Mouse (Mus musculus) embryonic stem cell, embryonic (primary cell): ENCODE measurements around the gene Tmem151a.

Experiments
- CTCF ChIA-PET, 4 experiments: fragments of 300-600 bp in 2 of 4; fragments of 350-600 bp in 2 of 4; sonication (Branson Sonifier 250); formaldehyde crosslinking; loops; one replicate each; lab custom pipeline; 2022; ENCODE audit warnings: inconsistent platforms in 2 of 4; lab: Charles Lee
- POLR2A ChIA-PET, 4 experiments: fragments of 300-600 bp in 2 of 4; fragments of 350-600 bp in 2 of 4; sonication (Branson Sonifier 250); formaldehyde crosslinking; loops; one replicate each; lab custom pipeline; 2022; ENCODE audit warnings: antibody characterized with exemption in 4 of 4, inconsistent platforms in 1 of 4; lab: Charles Lee

The Tmem151a gene

DNA sequence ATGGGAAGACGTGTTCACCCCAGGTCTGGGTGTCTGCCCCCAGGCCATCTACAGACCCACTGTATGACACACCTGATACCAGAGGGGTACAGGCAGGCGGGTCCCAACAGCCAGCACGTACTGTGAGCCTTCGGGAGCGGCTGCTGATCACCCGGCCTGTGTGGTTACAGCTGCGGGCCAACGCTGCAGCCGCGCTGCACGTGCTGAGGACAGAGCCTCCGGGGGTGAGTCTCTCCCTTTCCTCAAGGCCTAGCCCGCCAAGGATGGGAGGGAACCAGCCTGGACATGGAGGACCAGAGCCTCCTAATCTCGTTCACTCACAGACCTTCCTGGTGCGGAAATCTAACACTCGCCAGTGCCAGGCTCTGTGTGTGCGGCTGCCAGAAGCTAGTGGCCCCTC, 34.3 kb downstream of the Tmem151a start:
- ChIA-PET POLR2A (interaction anchor here in 3 of 4 experiments (0.7 to 13.6 kb wide), 37 partner anchors 8 to 257 kb away, joined by 3 to 197 read pairs (median 5); partner anchors contain the start of genes AC124502.3 (in 3 of the 3), B4gat1 (in 3 of the 3), Brms1 (in 2 of the 3) and Cd248 (in 2 of the 3)), CTCF (interaction anchor here (0.5 to 11.3 kb wide), 34 partner anchors 8 to 913 kb away, joined by 3 to 201 read pairs (median 6); partner anchors contain the start of genes AC124502.3 (in 4 of the 4), B4gat1 (in 3 of the 4), Cd248 (in 3 of the 4) and Klc2 (in 2 of the 4))

DNA sequence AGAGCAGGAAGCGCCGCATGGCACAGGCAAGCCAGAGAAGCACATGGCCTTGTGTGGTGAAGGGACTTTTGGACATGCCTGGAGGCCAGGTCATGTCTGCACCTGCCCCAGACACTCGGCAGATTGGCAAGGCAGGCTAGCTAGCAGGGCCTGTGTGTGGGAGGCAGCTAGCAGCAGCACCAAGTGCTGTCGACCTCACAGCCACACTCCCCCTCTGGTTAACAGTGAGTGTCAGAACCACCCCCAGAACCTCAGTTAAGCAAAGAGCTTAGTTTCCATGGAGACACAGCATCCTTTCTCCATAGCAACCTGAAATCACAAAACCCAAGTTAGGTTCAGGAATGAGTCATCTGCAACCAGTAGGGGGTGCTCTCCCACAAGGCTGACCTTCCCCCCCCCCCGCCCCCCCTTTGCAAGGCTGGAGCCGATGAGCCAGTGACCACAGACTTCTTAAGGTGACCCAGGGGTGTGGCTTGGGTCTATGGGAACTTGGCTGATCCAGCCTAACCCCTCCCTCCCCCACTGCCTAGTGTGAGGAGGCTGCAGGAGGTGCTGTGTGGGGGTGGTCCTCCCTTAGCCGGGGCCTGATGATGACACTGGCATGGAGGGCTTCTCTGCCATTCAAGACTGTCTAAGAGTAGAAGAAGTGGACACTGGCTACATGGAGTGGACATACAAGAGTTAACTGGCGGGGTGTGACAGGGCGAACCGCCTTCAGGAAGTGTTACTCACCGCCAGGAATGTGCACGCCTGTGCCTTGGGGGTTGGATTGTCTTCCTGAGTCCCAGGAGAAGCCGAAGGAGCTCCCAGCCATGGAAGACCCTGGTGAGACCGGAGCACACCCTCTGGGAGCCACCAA, 35.1 kb downstream of the Tmem151a start, which contains the start of gene Rin1:
Rin1 (plus strand) TSS at position 435 of the 859 bp plus-strand sequence.
- POLR2A ChIA-PET: interaction anchor here in 3 of 4 experiments (0.6 to 13.6 kb wide), 41 partner anchors 9 to 767 kb away, joined by 3 to 197 read pairs (median 5); partner anchors contain the start of genes AC124502.3 (in 3 of the 3), B4gat1 (in 3 of the 3), Yif1a (in 3 of the 3) and Brms1 (in 2 of the 3)

DNA sequence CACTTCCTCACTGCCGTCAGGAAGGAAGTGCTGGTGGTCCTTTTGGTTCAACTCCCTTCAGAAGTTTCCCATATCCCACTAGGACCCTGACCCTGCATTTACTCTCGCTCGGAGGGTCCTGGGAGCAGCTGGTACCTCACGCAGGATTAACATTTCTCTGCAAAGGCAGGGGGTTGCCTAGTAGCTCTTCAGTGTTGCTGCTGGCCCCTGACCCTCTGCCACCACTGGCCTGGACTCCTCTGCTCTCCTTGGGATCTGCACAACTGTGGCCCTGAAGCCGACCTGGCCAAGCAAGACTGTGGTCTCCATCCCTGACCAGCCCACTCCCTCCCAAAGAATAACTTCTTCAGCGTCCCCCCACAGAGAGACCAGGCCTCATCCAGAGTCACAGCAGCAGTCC, 36.0 kb downstream of the Tmem151a start:
- ChIA-PET POLR2A (interaction anchor here in 3 of 4 experiments (0.6 to 9.3 kb wide), 14 partner anchors 8 to 59 kb away, joined by 3 to 96 read pairs (median 5); partner anchors contain the start of genes AC124502.3 (in 3 of the 3), B4gat1 (in 3 of the 3), Brms1 (in 1 of the 3) and Slc29a2 (in 1 of the 3)), CTCF (interaction anchor here in 3 of 4 experiments (0.6 to 11.3 kb wide), 18 partner anchors 8 to 102 kb away, joined by 3 to 201 read pairs (median 7); partner anchors contain the start of genes Brms1 (in 2 of the 3), AC124502.3 (in 1 of the 3), B4gat1 (in 1 of the 3) and Cd248 (in 1 of the 3))

More for the DNA sequence above, 35.1 kb downstream of the Tmem151a start, which contains the start of gene Rin1:
- CTCF ChIA-PET: interaction anchor here (0.5 to 11.3 kb wide), 64 partner anchors 9 to 1008 kb away, joined by 3 to 201 read pairs (median 4); partner anchors contain the start of genes AC124502.3 (in 4 of the 4), B4gat1 (in 3 of the 4), Brms1 (in 2 of the 4) and Cd248 (in 2 of the 4)

DNA sequence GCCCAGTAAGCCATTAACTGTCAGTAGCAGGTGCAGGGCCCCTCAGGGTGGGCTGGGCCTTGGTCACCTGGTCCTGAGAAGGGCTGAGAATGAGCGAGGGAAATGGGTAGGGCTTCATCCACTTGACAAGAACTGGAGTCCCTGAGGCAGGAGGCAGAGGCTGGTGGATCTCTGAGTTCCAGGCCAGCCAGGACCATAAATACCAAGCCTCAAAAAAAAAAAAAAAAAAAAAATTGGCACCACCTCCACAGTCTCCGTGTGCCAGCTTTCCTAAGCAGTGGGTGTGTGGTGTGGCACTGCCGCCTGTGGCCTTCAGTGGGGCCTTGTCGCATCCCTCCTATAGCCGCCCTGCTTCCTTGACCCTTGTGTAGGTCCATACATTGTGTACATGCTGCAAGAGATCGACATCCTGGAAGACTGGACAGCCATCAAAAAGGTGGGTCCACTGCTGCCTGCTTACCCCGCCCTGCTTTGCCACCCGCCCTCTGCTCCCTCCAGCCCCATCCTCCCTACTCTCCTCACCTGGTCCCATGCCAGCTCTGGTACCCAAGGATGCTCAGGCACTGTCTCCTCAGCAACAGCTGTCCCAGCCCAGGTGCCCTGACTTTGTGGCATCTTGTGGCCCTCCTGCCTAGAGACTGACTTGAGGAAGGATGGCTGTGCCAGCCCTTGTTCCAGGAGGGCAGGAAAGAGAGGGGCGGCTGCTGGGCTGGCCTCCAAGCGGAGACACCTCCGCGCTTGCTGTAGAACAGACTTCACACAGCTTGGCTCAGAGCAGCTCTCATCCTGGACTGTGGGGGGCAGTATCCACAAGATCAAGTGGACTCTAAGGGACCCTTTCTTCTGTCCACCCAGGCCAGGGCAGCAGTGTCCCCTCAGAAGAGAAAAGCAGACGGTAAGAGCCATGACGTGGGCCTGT, 36.9 kb downstream of the Tmem151a start:
- CTCF ChIA-PET: interaction anchor here in 3 of 4 experiments (0.5 to 11.3 kb wide), 9 partner anchors 8 to 103 kb away, joined by 3 to 201 read pairs (median 6); partner anchors contain the start of genes AC124502.3 (in 1 of the 3), B4gat1 (in 1 of the 3), Brms1 (in 1 of the 3) and Cd248 (in 1 of the 3)

DNA sequence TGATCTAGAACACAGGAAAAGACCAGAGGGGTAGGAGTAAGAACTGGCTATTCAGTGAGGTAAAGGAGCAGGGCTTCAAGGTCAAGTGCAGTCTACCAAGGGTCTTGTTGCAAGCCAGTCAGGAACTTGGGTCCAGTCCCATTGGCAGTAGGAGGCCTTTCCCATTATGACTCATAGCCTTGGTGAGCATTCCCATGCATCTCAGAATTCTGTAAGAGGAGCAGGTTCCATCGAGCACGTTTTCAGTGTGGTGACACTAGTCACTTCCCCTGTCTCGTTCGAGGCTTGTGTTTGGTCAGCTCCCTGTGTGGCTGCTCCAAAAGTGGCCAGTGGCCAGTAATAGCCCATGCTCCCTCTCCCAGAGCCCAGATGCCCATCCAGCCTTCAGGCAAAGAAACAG, 39.8 kb downstream of the Tmem151a start:
- ChIA-PET CTCF (interaction anchor here in 1 of 4 experiments (0.7 to 1.2 kb wide), 3 partner anchors 9 to 43 kb away, joined by 3 read pairs; partner anchors contain the start of gene Yif1a), POLR2A (interaction anchor here (0.6 to 2.2 kb wide), 12 partner anchors 8 to 306 kb away, joined by 3 to 8 read pairs (median 3); partner anchors contain the start of genes Slc29a2 (in 3 of the 4) and Cd248 (in 1 of the 4))

More for the DNA sequence above, 36.9 kb downstream of the Tmem151a start:
- POLR2A ChIA-PET: interaction anchor here in 3 of 4 experiments (0.5 to 9.3 kb wide), 10 partner anchors 7 to 260 kb away, joined by 3 to 96 read pairs (median 4); partner anchors contain the start of genes AC124502.3 (in 3 of the 3), B4gat1 (in 3 of the 3), Slc29a2 (in 2 of the 3) and Brms1 (in 1 of the 3)

DNA sequence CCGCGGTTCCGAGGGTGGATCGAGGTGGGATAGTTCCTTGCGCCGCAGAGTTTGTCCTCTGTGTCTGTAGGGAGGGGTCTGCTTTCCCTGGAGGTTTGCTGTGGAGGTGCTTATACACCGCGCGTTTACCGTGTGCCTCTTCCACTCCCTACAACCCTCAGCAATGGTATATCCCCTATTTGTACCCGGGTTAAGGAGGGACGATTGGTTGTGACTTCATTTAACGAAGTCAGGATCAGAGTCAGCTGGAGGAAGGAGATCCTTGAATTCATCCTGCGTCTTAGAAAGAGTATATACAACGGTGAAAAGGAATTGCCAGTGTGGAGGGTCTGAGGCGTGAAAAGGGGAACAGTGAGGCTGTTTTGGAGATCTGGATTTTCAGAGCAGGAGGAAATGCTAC, 43.7 kb downstream of the Tmem151a start:
- ChIA-PET CTCF (interaction anchor here (0.6 to 4.6 kb wide), 8 partner anchors 10 to 724 kb away, joined by 3 to 77 read pairs (median 3); partner anchors contain the start of genes Rin1 (in 1 of the 4) and Yif1a (in 1 of the 4)), POLR2A (interaction anchor here in 3 of 4 experiments (1.0 to 7.3 kb wide), 14 partner anchors 9 to 416 kb away, joined by 3 to 96 read pairs (median 4); partner anchors contain the start of genes Rin1 (in 2 of the 3), Slc29a2 (in 2 of the 3), Cd248 (in 1 of the 3) and Rce1 (in 1 of the 3))

DNA sequence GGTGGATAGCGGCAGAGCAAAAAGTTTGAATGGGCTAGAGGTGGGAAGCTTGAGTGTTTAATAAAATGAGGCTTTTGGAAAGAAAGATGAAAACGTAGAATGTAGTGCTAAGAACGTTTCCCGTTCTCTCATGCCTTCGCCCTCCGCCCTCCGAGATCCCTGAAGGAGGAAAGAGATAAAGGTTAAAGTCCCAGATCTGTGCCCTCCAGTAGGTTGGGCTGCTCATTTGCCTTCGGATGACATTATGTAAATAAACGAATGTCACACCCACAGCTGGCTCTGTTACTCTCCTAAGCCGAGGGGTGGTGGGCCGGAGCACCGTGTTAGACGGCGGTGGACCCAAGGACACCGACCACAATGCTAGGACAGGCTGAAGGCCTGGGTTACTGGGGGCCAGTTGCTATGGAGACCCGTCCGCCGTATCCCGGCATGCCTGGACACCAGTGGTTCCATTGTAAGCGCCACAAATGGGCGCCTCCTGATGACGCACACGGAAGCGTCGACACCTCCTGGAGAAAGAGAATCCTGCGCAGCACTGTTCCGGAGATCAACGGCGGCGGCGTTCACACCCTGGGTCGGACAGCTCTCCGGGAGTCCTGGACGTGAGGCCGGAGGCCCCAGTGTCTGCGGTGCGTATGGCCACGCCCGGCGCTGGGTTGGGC, 44.3 kb downstream of the Tmem151a start, which contains the start of gene Brms1:
Brms1 (plus strand) TSS at position 493 of the 662 bp plus-strand sequence.
- CTCF ChIA-PET: interaction anchor here (0.5 to 4.6 kb wide), 10 partner anchors 9 to 989 kb away, joined by 3 to 77 read pairs (median 3); partner anchors contain the start of genes Rin1 (in 1 of the 4) and Yif1a (in 1 of the 4)
- POLR2A ChIA-PET: interaction anchor here in 3 of 4 experiments (1.0 to 7.3 kb wide), 17 partner anchors 8 to 416 kb away, joined by 3 to 96 read pairs (median 4); partner anchors contain the start of genes Rin1 (in 2 of the 3), Slc29a2 (in 2 of the 3), Cd248 (in 1 of the 3) and Dpp3 (in 1 of the 3)

DNA sequence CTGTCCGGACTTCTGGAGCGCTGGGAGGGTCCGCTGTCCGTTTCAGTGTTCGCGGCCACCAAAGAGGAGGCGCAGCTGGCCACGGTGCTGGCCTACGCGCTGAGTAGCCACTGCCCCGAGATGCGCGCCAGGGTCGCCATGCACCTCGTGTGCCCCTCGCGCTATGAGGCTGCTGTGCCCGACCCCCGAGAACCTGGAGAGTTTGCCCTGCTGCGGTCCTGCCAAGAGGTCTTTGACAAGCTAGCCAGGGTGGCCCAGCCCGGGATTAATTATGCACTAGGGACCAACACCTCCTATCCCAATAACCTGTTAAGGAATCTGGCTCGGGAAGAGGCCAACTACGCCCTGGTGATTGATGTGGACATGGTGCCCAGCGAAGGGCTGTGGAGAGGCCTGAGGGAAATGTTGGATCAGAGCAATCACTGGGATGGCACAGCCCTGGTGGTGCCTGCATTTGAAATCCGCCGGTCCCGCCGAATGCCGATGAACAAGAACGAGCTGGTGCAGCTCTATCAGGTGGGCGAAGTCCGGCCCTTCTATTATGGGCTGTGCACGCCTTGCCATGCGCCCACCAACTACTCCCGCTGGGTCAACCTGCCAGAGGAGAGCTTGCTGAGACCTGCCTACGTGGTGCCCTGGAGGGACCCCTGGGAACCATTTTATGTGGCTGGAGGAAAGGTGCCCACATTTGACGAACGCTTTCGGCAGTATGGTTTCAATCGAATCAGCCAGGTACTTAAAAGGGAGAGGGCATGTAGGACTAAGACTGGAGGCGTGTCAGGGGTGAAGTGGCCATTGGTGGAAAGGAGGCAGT, 45.8 kb downstream of the Tmem151a start:
- ChIA-PET POLR2A (interaction anchor here (0.6 to 8.3 kb wide), 38 partner anchors 8 to 385 kb away, joined by 3 to 96 read pairs (median 4); partner anchors contain the start of genes Rin1 (in 3 of the 4), Slc29a2 (in 2 of the 4), AI837181 (in 1 of the 4) and Dpp3 (in 1 of the 4)), CTCF (interaction anchor here (0.7 to 4.6 kb wide), 18 partner anchors 10 to 112 kb away, joined by 3 to 77 read pairs (median 4); partner anchors contain the start of genes Rin1 (in 3 of the 4) and Slc29a2 (in 1 of the 4))

DNA sequence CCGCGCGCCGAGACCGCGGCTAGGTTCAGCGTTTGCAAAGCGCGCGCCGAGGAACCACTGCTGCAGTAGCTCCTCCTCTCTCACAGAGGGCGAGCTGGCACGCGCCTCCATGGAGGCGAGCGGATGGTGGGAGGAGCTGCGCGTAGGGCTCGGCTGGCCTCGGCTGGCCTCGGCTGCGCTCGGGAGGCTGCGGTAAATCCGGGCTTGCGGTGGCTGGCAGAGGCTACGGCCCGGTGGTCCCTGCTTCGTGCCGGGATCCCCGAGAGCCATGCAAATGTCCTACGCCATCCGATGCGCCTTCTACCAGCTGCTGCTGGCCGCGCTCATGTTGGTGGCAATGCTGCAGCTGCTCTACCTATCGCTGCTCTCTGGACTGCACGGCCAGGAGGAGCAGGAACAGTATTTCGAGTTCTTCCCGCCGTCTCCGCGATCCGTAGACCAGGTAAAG, 46.6 kb downstream of the Tmem151a start, which contains the start of the genes B4gat1 and AC124502.3:
B4gat1 (plus strand) TSS at position 118 of the 448 bp plus-strand sequence.
AC124502.3 (plus strand) TSS at position 183 of the 448 bp plus-strand sequence.
- CTCF ChIA-PET: interaction anchor here (0.5 to 4.6 kb wide), 28 partner anchors 8 to 756 kb away, joined by 3 to 77 read pairs (median 4); partner anchors contain the start of genes Rin1 (in 3 of the 4), Ankrd13d (in 1 of the 4), Cd248 (in 1 of the 4) and Slc29a2 (in 1 of the 4)
- POLR2A ChIA-PET: interaction anchor here (0.6 to 8.3 kb wide), 49 partner anchors 9 to 940 kb away, joined by 3 to 96 read pairs (median 4); partner anchors contain the start of genes Rin1 (in 3 of the 4), Slc29a2 (in 2 of the 4), AI837181 (in 1 of the 4) and Cd248 (in 1 of the 4)

DNA sequence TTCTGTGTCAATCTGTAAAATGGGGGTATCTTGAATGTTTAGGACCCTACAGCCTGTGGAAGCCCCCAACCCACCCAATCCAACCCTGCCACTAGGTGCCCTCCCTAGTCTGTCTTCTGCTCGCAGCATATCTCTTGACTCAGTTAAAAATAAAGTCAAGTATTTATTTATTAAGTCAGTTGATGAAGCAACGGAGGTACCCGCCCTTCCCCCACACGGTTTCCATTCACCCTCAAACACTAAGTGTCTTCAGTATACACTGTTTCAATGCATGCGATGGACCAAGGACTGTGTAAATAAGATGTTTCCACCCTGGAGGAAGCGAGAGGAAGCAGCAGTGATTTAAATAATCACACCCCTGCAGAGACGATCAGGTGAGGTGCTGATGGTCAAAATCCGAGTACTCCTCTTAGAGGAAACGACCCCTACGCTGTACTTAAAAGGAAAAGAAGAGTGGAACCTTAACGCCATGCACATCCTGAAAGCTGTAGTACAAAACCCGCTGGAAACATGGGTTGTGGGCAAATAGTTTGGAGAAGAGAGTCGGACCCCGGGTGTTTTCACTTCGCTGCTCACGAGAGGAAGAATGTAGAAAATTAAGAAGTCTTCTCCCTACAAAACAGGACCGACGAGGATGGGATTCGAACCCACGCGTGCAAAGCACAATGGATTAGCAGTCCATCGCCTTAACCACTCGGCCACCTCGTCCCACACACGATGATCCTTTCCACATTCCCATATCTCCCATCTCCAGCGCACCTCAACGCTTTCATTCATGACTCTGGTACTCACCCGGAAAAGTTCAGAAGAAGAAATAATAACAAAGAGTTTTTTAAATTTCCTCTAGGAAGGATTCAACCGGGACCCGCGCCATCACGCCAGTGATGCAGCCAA, 47.4 kb downstream of the Tmem151a start:
- POLR2A ChIA-PET: interaction anchor here (0.6 to 8.3 kb wide), 40 partner anchors 8 to 417 kb away, joined by 3 to 96 read pairs (median 4); partner anchors contain the start of genes Rin1 (in 3 of the 4), Slc29a2 (in 2 of the 4), AI837181 (in 1 of the 4) and Cd248 (in 1 of the 4)
- CTCF ChIA-PET: interaction anchor here in 3 of 4 experiments (0.6 to 4.6 kb wide), 19 partner anchors 9 to 755 kb away, joined by 3 to 77 read pairs (median 4); partner anchors contain the start of genes Rin1 (in 2 of the 3), Ankrd13d (in 1 of the 3) and Slc29a2 (in 1 of the 3)

DNA sequence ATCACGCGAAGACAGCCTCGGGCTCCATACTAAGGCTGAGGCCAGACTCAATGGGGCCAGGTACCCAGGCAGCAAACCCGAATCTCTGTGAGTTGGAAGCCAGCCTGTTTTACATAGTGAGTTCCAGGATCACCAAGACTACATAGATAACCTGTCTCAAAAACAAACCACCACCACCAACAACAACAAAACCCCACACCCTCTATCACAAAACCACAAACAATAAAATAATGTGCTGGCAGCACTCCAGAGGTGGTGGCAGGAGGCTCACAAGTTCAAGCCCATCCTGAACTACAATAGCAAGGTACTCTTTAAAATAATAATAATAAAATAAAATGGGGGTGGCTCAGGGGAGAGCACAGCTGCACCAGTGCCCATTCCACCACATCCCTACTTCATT, 48.8 kb downstream of the Tmem151a start:
- CTCF ChIA-PET: interaction anchor here (0.6 to 1.8 kb wide), 8 partner anchors 11 to 433 kb away, joined by 3 to 10 read pairs (median 3); partner anchors contain the start of genes Rin1 (in 3 of the 4) and Slc29a2 (in 1 of the 4)
- POLR2A ChIA-PET: interaction anchor here in 2 of 4 experiments (0.6 to 8.3 kb wide), 11 partner anchors 9 to 951 kb away, joined by 3 to 77 read pairs (median 3); partner anchors contain the start of genes Cd248 (in 1 of the 2), Mrpl11 (in 1 of the 2) and Slc29a2 (in 1 of the 2)

DNA sequence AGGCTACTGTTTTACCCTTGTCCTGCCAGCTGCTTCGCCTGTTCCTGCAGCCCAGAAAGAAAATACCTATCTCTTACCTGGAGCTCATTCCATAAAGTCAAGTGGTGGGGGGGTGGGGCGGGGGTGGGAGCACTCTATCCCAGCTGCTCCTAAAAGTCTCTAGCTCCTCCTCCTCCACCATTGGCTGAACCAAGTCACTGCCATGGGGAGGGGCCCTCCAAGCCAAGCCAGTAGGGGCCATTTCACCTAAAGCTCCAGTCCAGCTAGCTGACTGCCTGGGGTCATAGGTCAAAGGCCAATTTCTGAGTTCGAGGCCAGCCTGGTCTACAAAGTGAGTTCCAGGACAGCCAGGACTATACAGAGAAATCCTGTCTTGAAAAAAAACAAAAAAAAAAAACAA, 52.6 kb downstream of the Tmem151a start:
- ChIA-PET POLR2A (interaction anchor here in 3 of 4 experiments (0.6 to 8.3 kb wide), 20 partner anchors 8 to 71 kb away, joined by 3 to 77 read pairs (median 4); partner anchors contain the start of genes Brms1 (in 2 of the 3), Rin1 (in 2 of the 3), Slc29a2 (in 2 of the 3) and Mrpl11 (in 1 of the 3)), CTCF (interaction anchor here (0.6 to 2.3 kb wide), 14 partner anchors 9 to 303 kb away, joined by 3 to 8 read pairs (median 4); partner anchors contain the start of genes Rin1 (in 1 of the 4) and Slc29a2 (in 1 of the 4))
